Mouse (Mus musculus) adrenal gland (tissue): ENCODE results near the gene Gm648.
"Not testable (repeated sequence)": the region's sequence is repeated elsewhere in the genome, so short reads cannot be mapped to it uniquely, and the experiment has no call there.

Source experiments
- intact Hi-C: fragments of 180-260 bp; cut with DNase I; formaldehyde crosslinking; loops from one replicate; pipeline ENCODE4 v1.15.1; 2025
- long read RNA-seq, 2 experiments: library from polyadenylated mRNA; unstranded; transcript quantifications; one replicate each; pipeline ENCODE4 v2.0.0; 2020; ENCODE audit warnings: borderline replicate concordance in 1 of 2; ENCODE audit not compliant: insufficient replicate concordance in 1 of 2
- microRNA-seq, 2 experiments: library from miRNA; unstranded; fragments of <30 nt; microRNA quantifications; one replicate each; pipeline ENCODE4; 2019

Gm648 gene
- long read RNA-seq, experiment 1, result 0 reads
- long read RNA-seq, experiment 2, result 0 reads

DNA sequence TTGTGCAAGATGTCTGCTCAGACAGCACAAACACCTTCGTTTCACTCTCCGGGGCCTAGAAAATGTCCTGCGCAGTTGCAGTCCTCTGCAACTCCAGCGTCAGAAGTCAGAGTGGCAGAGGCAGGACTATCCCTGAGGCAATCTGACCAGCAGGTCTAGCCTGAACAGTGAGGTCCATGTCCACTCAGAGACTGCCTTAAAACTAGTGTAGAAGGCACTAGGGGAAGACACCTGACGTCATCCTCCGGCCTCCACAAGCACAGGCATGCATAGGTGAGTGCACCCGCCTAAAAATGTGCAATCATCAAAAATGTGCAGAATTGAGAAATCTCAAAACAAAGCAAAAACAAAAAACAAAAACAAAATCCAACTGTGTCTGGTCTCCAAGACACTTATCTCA, at the start of gene Gm648:
Gm648 (minus strand) TSS at position 101 of the 400 bp plus-strand sequence.
- intact Hi-C loops, result no loop called here

DNA sequence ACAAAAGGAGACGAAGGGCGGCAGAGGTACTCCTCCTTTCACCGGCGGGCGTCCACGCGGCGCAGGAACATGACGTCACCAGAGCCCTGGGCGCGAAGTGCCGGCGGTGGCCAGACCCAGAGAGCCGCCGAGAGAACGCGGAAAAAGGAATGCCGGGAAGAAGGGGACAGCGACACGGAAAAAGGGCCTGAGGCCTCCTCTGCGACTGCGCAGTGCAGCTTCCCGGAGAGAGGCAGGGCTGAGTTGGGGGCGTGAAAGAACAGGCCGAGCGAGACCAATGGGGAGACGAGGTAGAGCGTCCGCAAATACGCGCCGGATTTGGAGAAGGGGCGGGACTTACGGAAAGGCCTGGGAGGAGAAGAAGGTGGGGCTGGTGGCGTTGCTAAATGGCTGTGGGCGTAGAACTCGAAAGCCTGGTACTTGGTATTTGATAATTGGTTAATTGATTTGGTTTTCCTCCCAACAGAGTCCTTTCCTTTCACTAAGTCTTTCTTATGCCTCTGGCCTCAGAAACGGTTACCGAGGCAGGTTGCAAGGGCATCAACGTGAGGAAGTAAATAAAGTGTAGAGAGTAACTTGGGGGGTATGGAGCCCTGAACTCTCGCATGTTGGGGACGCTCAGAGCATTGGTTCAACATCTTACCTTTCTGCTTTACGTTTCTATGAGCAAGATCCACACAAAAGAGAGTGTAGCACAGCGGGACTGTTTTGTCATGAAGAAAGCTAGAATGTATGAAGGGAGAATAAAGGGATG, 48.7 kb upstream of the Gm648 start, which contains the start of gene Mmgt1:
Mmgt1 (minus strand) TSS at position 183 of the 754 bp plus-strand sequence.
- intact Hi-C loops, result loop anchor here (10.0 kb wide), 1 partner anchor 457 kb away; the partner anchor contains the start of gene Htatsf1

DNA sequence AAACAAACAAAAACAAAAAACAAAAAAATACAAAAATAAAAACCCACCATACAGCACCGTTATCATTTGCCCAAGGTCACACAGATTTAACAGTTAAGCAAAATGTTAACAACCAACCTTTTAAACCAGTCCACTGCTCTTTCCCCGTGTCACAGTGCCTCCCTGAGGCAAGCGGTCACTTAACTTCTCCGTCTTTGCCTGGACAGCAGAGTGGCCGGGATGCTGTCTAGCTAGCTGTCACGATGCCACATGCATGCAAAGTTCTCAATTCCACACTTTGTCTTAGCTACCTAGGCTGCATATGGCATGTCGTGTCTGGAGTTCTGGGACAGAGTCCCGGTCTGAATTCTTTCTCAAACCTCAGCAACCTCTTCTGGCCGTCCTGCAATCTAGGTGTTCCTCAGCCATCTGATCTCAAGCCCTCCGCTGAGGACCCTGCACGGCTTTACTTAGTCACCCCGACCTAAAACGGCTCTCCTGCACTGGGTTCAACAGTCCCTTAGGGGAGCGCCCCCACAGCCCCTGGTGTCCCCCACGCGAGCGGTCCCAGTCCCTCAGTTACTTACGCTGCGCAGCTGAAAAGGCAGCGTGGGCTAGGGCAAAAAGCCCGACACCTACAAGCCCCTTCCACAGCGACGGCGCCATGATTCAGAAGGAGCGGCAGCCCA, 47.9 kb upstream of the Gm648 start:
- intact Hi-C loops, result loop anchor here (10.0 kb wide), 1 partner anchor 457 kb away; the partner anchor contains the start of gene Htatsf1

DNA sequence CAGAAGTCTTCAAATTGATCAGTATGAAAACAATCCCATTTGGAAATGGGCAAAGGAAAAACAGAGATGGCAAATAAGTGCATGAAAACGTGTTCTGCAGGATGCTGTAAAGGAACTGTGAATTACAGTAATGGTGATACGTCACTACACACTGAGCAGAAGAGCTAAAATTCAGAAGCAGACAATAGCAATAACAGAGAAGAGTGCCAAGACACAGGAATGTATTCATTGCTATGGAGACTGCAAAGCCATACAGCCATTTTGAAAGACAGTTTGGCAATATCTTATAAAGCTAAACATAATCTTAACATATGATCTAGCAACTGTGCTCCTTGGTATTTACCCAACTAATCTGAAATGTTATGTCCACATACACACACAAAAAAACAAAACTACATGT, 28.8 kb upstream of the Gm648 start:
- intact Hi-C loops, result no loop called here

DNA sequence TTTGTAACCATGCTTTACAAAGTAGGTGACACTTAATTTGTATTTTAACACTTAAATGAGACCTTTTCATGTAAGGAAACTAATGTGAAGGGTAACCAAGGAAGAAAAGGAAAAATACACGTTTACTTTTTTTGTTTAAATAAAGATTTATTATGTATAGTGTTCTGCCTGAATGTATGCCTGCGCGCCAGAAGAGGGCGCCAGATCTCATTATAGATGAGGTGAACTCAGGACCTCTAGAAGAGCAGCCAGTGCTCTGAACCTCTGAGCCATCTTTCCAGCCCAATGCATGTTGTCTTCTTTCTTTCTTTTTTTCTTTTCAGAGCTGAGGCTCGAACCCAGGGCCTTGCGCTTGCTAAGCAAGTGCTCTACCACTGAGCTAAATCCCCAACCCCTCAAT, 23.1 kb upstream of the Gm648 start:
- intact Hi-C loops, result no loop called here

DNA sequence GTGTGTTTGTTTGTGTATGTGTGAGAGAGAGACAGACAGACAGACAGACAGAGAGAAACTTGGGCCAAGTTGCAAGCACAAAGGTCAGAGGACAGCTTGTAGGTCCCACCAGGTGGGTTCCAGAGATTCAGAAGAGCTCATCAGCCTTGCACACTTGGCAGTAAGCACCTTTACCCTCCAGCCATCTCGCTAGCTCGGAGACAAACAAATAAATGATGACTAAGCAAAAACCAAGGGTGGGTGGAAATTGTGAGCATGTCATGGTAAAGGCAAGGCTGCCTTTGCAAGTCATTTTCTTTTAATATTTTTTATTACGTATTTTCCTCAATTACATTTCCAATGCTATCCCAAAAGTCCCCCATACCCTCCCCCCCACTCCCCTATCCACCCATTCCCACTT, 4.2 kb upstream of the Gm648 start:
- intact Hi-C loops, result no loop called here

DNA sequence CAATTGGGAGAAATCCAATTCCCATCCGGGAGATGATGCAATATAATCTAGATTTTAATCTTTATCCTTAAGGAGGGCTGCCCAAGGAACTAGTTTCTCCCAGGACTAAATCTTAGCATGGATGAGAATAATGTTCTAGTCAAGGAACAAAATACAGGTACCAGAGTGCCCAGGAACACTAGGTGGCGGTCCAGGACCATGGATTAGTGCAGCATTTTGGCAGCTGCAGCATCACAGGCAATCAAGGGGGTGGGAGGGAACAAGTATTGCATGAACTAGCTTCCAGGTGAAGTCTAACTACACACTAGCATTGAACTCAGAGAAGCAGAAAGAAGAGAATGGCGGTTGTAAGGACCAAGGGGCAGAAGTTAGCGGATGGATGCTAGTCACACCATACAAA, 12.2 kb downstream of the Gm648 start:
- intact Hi-C loops, result no loop called here

GRCm38 (mm10) chrX:56531266-56531665, 18.1 kb downstream of the Gm648 start:
- intact Hi-C loops, result loop anchor here (5.0 kb wide), 1 partner anchor 306 kb away; no protein-coding TSS in a partner anchor

DNA sequence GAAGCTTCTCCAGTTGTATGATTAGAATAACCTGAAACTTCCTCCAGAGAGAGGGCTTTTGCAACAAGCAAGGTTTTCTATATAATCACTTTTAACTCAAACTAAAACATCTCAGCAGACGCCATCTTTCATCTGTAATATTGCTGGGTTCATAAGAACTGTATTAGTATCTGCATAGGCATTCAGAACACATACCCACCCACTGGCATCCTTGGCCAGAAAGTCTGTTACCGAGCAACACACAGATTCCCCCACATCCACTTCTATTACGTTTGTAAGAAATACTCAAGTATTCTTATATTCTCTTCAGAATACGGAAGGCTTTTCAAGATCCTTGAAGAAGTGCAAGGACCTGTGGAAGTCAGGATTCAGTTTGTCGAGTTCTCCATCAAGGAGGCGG, 25.0 kb downstream of the Gm648 start, which contains the start of gene Gm10477:
Gm10477 (plus strand) TSS at position 301 of the 400 bp plus-strand sequence.
- intact Hi-C loops, result not testable (repeated sequence)

DNA sequence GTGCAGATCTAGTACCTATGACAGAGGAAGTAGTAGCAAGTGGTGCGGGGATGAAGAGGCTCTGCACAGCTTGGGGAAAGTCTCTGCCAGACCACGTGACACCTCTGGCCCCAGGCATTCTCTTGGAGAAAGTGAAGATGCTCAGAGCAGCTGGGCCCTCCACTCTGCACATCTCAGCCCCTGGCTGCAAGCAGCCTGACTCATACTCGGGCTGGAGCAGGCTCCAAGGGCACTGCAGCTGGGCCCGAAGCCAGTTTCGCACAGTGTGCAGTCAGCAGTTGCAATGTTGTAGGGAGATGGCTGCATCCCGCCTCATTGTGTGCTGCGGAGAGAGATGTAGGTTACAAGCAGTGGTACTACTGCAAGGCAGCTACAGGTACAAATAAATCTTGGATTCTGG, 52.2 kb downstream of the Gm648 start:
- intact Hi-C loops, result no loop called here

Small RNA genes lying within 50 kb of the gene (microRNA-seq; reads per million reads assigned to microRNA genes)
- gene Mir5116, result 0.86 to 1.1 reads per million in 2 experiments
